Mouse (Mus musculus): ENCODE data around the gene Acot8.

Gene Acot8

DNA sequence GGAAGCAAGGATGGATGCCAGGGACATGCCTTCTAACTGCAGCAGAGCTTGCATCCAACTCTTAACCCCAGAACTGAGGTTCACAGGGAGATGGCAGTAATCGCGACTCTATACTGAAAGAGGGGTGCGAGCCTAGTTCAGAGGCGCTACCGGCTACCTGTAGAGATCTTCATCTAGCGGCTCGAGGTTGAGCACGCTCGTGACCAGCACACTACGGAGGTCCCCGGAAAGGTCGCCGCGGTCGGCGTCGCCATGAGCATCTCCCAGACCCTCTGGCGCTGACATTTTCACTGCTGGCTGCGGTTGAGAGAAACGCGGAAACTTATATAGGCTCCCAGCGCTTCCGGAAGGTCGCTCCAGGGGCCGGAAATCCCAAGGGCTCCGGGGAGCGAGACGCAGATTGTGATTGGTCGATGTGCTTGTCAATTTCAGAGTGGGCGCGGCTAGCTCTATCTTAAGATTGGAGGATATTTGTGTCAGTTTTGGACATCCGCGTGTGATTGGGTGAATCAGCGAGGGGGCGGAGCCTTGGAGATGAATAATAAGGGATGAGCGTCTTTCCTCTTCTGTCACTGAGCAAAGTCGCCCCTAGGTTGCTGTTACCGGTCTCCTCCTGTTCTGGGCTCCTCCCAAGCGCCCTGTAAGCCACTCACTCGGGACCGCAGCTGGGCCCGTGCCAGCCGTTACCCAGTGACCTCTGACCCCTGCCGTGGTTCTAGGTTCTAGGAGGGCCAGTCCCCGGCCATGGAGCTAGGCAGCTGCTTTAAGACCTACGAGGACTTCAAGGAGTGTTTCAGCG lies at the start of gene Acot8, which contains the start of gene Zswim3:
Gene Acot8 (minus strand): TSS at position 350 of the 799 bp plus-strand sequence.
Gene Zswim3 (plus strand): TSS at position 566 of the 799 bp plus-strand sequence.
- DNase-seq, result peak; percentile 100

DNA sequence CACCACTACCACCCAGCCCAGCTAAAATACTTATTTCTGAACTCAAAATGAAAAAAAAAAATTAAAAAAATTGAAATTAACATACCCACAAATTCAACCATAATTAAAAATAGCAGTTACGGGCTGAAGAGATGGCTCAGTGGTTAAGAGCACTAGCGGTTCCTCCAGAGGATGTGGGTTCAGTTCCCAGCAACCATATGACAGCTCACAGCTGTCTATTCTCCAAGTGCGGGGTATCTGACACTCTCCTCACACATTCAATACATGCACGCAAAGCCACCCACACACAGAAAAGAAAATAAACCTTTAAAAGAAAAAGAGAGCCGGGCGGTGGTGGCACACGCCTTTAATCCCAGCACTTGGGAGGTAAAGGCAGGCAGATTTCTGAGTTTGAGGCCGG lies 45.4 kb upstream of the Acot8 start:
- no peak for DNase-seq

DNA sequence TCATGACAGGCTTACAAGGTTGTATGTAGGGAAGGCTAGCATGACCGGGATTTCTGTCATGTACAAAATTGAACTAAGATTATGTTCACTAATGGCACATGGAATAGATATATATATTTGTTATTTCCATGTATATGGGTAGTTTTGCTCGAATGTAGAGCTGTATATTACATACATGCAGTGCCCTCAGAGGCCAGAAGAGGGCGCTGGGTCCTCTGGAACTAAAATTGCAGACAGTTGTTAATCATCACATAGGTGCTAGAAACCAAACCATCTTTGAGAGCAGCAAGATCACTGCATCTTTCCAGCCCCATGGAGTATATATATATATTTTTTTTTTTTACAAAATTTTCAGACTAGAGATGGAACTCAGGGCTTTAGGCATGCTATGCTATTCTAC lies 41.1 kb upstream of the Acot8 start:
- DNase-seq, result no peak

DNA sequence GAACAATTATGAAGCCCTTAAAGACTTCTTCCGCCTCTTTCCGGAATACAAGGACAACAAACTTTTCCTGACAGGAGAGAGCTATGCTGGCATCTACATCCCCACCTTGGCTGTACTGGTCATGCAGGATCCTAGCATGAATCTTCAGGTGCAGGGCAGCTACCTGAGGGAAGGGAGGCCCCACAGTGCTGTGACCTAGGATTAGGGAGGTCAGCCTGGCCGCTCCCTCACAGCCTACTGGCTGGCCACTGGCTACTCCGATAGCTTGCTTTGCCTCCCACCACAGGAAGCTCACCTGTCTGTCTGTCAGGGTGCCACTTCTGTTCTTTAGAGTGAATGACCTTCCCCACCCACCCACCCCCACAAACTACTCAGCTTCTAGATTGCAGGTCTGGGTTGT lies 30.5 kb upstream of the Acot8 start:
- DNase-seq, result no peak

DNA sequence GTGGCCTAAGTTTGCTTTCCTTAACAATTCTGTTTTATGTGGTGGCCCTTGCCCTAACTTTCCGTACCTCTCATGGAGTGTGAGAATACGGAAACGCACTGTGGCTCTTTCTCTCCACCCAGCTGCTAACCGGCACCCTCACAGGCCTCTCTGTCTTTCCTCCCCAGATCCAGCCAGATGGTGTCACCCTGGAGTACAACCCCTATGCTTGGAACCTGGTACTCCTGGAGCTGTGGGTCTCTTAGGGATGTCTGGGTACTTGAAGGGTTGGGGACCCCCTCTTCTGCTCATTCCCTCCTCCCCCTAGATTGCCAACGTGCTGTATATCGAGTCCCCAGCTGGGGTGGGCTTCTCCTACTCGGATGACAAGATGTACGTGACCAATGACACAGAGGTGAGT lies 29.8 kb upstream of the Acot8 start:
- peak; percentile 44 for DNase-seq

DNA sequence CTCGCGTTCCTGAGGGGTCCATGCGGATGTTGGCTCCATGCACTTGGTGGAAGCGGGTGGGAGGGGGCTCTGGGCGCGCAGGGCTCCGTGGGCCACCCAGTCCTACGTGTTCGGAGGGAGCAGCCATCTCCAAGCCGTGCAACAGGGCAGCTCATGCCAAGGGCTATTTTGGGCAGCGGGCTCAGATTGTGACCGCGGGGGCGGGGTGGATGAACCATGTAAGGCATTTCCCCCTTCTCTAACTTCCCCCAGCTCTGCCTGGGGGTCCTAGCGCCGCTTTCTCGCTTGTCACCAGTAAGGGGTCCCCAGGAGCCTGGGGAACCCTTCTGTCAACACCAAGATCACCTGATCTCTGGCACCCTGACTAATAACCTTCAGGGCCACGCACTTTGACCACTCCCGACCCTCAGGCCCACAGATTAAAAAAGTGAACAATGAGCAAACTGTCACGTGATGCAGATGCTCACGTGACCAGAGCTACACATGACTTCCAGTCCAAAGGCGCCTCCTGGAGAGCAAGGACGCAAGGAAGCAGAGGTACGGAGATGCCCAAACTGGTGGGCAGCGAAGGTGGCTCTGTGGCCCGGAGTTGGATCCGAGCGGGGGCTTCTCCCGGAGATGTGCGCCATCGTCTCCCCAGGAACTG lies 28.8 kb upstream of the Acot8 start, which contains the start of gene Neurl2:
Gene Neurl2 (minus strand): TSS at position 143 of the 646 bp plus-strand sequence.
- DNase-seq, result peak; percentile 95

DNA sequence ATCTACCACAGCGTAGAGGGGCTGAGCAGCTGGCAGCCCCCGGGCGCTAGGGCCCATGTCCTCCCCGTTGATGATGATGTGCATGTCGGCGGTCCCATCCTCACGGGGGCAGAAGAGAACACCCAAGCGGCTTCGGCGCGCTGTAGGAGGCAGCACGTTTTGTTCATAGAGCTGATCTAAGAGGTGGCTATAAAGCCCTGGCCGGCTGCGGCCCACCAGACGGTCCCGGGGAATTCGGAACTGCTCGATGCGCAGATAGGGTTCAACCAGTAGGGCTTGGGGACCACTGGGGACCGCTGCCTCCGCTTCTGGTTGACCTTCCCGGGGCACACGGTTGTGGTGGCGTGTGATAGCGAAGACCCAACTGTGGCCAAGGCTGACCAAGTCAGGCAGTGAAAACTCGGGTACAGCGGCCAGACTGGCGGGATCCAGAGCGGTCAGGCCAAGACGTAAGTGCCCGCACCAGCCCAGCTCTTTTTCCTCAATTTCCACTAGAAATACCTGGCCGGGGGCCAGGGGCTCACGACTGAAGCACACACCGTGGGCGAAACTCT lies 28.1 kb upstream of the Acot8 start, which contains the start of gene Ctsa:
Gene Ctsa (plus strand): TSS at position 126 of the 554 bp plus-strand sequence.
- DNase-seq, result peak; percentile 78

DNA sequence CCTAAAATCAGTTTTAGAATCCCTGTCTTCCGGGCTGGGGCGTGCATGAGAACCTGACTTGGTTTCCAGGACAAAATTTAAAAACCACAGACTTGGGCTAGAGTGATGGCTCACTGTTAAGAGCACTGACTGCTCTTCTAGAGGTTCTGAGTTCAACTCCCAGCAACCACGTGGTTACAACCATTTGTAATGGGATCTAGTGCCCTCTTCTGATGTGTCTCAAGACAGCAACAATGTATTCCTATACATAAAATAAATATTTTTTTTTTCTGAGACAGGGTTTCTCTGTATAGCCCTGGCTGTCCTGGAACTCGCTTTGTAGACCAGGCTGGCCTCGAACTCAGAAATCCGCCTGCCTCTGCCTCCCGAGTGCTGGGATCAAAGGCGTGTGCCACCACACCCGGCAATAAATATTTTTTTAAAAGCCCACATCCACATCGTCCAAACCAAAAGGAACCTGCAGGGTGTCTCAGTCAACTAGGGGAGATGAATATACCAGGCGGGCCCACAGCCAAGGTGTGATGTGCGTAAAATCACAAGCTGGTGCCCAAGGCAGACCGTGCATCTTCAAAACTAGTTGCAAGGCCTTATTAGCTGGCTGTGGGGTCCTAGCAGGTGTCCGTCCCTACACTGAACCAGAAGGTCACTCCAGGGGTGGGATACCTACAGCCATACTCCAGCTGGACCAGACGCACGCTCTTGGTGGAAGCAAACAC lies 27.5 kb upstream of the Acot8 start:
- no peak for DNase-seq

DNA sequence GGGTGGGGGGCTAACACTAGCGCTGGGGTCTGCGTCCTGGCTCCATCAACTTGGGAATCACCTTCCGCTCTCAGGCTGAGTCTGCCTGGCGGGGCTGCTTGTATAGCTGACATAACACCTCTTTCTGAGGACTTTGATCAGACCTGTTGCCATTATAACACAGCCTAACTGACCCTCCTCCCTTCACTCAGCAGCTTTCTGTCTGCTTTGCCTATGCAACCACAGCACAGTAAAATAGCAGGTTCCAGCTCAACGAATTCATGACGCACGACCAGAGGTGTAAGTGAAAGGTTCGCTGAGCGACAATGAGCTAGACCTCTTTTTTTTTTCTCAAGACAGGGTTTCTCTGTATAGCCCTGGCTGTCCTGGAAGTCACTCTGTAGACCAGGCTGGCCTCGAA lies 26.3 kb upstream of the Acot8 start:
- peak; percentile 12 for DNase-seq

DNA sequence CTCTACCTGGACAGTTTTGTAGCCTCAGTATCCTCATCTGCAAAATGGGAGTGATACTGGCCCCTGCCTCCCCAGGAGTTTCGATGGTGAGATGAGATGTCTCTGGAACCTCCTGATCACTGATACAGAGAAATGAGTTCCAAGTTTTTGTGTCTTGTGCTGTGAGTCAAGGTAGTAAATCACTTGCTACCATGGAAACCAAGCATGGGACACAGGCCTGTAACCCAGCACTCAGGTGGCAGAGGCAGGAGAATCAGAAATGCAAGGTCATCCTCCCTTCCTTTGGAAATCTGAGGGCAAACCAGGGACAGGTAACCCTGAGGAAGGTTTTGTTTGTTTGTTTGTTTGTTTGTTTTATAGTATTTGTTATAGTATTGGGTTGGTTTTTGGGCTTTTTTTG lies 24.4 kb upstream of the Acot8 start:
- DNase-seq, result no peak

DNA sequence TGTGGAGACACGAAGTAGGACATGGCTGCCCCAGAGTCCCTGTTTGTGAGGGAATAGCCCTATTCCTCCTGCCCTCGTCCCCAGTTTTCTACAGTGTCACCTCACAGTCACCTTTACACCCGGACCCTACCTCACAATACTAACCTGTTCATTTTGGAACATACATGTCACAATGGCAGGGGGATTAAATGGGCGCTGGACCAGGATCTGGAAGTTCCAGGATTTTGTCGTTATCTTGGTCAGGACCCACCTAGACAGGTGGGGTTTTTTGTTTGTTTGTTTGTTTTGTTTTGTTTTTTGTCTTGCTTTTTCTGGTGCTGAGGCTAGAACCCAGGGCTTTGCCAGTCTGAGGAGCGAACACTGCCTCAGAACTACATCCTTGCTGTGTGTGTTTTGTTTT lies 23.8 kb upstream of the Acot8 start, which contains the start of gene Spata25:
Gene Spata25 (minus strand): TSS at position 101 of the 400 bp plus-strand sequence.
- no peak for DNase-seq

DNA sequence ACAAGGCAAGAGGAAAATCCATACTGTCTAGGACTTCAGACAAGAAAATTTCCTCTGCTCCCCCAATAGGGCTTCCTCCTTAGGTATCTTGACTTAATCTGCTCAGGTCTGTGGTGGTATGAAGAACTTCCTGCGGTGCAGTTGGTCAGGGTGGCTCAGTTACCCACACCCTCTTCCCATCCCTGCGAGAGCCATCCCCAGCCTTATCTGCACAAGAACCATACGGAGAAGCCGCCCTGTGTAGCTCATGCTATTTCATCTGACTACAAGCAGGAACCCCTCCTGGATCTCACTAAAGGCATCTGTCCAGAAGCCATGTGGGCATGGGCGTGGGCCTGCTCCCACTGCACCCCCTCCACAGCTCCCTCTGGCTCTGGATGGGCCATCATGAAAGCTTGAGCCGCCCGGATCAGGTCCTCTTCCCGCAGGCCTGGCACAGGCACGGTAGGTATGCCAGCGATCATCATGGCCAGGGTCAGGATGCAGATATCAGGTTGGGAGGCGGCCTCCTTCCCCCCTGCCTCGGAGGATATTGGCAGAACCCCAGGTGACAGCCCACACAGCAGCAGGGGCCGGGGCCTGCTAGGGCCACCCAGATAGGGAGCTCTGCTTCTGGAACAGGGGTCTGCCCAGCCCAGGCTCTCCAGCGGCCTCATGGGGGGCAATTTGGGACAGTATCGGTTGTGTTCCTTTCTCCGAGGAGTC lies 22.6 kb upstream of the Acot8 start:
- no peak for DNase-seq

DNA sequence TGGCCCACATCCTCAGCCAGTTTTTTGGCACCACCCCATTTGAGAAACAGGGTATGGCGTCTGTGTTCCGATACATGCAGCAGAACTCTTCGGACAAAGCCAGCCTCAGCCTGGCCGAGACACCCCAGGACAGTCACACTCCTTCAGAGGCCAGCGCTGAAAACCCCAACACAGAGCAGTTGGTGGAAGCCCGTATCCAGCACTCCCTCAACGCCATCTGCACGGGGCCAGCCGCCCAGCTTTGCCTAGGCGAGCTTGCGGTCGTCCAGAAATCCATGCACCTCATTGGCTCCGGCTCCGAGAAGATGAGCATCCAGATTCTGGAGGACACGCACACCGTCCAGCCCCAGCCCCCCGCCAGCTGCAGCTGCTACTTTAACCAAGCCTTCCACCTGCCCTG lies 20.8 kb upstream of the Acot8 start:
- no peak for DNase-seq

DNA sequence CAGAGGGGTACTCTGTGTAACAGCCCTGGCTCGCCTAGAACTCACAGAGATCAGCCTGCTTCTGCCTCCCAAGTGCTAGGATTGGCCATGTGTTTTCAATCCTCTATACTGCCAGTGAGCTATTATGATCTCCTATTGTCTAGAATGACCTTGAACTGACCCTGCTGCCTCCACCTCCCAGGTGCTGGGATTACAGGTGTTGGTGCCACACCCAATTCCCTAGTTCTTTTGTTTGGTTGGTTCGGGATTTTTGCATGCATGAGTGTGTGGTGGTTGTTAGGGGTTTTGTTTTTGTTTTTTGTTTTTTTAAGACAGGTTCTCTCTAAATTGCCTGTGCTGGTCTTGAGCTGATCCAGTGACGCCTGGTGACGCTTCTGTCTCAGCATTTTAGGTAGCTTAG lies 19.3 kb upstream of the Acot8 start:
- DNase-seq, result no peak

DNA sequence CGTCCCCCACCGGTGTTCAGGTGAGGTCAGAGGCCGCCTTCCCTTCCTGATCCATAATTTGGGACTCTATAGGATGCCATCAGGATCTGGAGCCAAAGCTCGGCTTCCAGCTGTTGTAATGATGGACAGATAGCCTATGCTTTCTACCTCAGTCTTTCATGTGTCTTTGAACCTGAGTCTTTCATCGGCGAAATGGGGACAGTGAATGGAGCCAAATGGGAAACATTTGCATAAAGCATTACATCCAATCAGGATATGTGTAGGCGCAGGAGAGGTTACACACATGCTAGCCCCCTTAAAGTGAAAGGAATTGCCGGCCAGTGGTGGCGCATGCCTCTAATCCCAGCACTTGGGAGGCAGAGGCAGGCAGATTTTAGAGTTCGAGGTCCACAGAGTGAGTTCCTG lies 18.5 kb upstream of the Acot8 start:
- no peak for DNase-seq

DNA sequence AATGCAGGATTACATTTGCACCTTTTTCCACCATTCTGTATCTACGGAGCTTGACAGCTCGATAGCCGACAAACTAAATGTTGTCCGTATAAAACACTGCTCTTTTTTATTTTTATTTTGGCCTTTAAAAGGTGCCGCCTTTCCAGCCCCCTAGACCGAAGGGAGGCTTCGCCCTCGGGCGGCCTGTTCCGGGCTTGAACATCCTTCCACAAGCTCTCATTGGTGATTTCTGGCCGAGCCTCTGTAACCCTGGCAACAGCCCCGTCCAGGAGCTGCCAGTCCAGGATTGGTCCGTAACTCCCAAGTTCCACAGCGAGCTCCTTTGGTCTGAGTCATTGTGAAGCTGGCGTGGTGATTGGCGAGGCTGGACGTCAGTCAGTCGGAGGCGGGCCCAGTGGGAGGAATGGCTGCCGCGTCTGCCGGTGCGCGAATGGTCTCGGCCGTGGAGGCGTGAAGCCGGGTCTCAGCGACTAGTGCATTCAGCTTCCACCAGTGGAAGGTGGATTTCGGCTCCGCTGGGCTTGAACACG lies 18.0 kb upstream of the Acot8 start, which contains the start of gene Zswim1:
Gene Zswim1 (plus strand): TSS at position 51 of the 530 bp plus-strand sequence.
- peak; percentile 100 for DNase-seq

DNA sequence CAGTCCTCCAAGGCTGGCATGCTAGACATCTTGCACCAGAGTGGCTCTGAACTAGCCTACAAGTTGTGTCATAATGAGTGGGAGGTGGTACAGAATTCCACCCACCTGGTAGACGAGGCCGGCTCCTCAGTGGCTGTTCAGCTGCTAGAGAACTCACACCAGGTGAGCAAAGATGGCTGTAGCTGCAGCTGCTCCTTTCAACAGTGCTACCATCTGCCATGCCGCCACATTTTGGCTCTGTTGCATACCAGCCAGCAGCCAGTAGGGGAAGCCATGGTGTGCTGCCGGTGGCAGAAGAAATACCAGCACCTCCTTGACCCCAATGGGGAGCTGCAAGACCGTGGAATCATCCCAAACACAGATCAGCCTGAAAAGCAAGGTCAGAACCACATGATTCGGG lies 16.4 kb upstream of the Acot8 start:
- DNase-seq, result no peak

DNA sequence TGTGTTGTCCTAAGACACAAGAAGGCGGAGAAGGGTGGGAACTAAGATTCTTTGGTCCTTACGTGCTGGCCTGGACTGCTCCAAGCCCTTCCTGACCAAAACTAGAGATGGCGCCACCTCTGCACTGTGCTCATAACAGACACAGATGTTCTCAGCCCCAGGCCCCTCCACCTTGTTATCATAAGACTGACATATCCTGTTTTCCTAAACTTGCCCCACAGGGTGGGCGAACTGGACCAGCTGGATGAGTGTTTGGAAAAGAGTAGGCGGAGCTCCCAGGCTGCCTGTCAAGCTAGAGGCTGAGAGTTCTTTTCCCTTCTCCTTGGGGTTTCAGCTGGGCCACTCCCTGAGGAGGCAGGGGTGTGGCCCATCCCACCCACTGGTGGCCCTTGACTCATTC lies 13.0 kb upstream of the Acot8 start:
- DNase-seq, result no peak

DNA sequence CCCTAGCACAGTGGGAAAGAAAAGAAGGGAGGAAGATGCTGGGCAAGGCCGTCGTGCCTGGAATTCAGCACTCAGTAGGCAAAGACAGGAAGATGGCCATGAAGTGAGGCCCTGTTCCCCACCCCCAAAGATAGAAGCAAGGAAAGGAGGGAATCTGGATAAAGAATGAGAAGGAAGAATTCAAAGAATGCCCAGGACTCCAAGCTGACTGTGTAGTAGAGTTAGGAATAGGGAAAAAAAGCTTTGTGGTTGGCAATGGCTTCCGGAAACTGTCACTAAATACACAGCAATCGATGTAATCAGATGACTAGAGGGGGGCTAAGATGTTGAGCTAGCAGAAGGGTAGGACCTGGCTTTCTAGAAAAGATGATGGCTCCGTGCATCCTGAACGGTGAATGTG lies 12.5 kb upstream of the Acot8 start:
- DNase-seq, result no peak

DNA sequence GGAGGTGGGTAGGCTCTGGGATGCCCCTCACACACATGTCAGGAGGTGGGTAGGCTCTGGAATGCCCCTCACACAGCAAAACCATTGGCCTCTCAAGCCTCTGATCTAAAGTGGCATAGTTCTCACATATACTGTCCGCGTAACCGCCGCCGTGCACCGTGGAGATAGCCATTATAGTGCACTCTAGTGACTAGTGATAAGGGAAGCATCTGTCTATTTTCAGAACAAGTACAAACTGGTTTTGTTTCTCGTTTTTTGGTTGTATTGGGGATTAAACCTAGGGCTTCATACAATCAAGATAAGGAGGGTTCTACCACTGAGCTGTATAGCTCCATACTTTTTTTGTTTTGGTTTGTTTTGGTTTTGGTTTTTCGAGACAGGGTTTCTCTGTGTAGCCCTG lies 11.1 kb upstream of the Acot8 start:
- DNase-seq, result no peak

DNA sequence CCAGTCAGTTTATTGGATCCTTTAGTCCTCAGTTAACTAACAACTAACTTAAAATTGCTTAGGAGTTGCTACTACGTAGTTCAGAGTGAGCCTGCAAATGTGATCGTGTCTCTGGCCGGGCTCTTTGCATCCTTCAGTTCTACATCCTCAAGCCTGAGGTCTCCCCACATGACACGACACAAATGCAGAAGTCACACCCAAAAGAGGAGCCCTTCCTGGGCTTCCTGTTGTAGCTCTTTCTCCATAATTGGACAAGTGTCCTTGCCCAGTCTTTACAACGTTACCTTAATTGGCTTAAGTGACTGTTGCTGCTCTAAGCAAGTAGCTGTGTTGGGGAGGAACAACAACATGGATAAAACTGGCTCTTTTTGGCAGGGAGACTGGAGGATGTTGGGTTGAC lies 10.7 kb upstream of the Acot8 start:
- no peak for DNase-seq

DNA sequence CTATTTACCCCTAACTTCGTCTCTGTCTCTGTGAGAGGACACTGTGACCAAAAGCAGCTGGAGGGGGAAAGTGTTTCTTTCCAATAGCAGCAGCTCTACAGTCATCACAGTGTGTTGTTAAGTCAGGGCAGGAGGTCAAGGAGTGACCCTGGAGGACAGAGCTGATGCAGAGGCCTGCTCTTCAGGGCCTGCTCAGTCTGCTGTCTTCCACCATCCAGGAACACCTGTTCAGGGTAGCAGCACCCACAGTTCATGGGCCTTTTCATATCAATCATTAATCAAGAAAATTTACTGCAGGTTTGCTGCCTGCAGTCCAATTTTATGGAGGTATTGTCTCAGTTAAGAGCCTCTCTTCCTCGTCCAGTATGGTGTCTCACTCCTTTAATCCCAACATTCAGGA lies 8.9 kb upstream of the Acot8 start:
- no peak for DNase-seq

Data from kidney, adult 18-20 months (tissue).